Mouse (Mus musculus) spleen, adult 2 months (tissue): ENCODE results near the gene Thy1.

Experiments
- CTCF ChIP-seq: fragments of 200-500 bp; IDR thresholded peaks from 2 replicates; pipeline ENCODE4 v1.5.1; 2011; ENCODE audit warnings: mild to moderate bottlenecking, inconsistent platforms; ENCODE audit not compliant: insufficient read depth, insufficient read length, insufficient replicate concordance; ENCODE audit errors: extremely low read depth
- POLR2A ChIP-seq: fragments of 200-500 bp; IDR thresholded peaks from 2 replicates; pipeline ENCODE4 v1.6.1; 2011; ENCODE audit warnings: low read depth, low read length, inconsistent platforms

DNA sequence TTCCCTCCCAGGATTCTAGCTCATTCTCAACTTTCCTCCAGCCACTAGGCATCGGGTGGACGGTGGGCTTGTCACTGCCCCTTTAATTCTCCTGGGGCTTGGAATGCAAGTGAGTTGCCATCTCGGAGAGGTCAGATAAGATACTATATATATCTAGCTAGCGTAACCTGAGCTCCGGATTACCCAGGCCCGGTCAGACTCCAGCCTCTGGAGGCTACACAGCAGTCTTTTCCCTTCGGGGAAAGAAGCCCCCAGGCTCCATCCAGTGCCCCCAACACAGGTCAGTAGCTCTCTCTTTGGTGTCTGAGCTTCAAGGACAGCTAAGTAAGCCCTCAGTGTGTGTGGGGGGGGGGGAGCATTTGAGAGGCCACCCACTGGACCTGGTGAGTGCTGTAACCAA lies 26.1 kb downstream of the Thy1 start:
- TF ChIP-seq CTCF, result no peak
- no peak for TF ChIP-seq POLR2A
